Mouse (Mus musculus): ENCODE data around the gene Vmp1. TPM values are rescaled to one million over a fixed set of nuclear protein-coding genes. Genes with fewer than 3 reads are reported as not detected.
A peak's percentile ranks its signal among the peaks of the same experiment; 100 is the strongest.

The Vmp1 gene
- total RNA-seq, 1 experiment from 2014 or later, result 134 TPM

DNA sequence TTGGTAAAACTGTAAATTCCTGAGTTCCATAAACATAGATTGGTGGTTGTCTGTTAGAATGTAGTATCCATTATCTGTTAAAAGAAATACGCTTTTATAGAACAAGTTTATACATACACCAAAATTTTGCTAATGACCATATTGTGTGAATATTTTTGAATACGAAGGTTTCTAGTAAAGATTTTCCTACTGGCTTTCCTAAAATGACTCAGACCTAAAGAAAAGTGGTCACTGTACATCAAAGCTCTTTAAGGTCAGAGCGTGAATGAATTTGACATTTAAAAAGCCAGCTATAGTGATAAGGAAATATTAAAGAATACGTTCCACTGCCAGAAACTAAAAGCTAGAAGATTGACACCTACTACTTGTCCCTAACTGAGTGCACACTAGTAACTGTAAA is 39.1 kb downstream of the Vmp1 start:
- ATAC-seq (replicated peaks; ENCODE audit: low read depth, poor library complexity, severe bottlenecking), result no peak

DNA sequence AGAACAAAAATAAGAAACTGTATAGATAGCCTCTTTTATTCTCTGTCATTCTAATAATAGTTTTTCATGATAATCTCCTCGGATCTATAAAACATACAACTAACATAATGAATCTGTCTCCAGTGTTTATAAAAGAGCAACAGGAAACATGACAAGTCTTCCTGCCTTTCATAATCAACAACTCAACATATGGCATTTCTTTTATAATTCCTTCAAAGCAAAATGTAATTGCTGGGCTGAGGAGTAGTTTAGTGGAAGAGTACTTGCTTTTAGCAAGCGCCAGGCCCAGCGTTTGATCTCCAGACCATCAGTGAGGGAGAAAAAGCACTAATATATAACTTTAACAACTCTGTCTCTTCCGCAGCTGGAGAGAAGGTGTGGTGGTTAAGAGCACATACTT is 41.9 kb downstream of the Vmp1 start:
- ATAC-seq (replicated peaks; ENCODE audit: low read depth, poor library complexity, severe bottlenecking), result no peak

DNA sequence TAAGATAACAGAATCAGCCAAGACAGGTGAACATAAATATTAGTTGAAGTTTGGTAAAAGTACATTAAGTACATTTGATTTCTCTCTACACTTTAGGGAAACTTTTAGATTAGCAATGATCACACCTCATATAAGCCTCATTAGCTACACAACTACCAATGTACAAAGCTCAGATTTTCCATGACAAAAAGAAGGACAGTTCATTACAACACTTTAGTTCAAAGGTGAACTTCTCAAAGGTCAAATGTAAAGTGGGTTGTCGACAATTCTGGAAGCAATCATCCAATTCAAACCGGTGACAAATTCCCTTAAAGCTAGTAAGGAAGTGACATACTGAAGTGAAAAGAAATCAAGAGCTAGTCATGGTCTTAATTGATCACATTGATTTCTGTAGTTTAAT is 45.9 kb downstream of the Vmp1 start:
- ATAC-seq (replicated peaks; ENCODE audit: low read depth, poor library complexity, severe bottlenecking), result no peak

DNA sequence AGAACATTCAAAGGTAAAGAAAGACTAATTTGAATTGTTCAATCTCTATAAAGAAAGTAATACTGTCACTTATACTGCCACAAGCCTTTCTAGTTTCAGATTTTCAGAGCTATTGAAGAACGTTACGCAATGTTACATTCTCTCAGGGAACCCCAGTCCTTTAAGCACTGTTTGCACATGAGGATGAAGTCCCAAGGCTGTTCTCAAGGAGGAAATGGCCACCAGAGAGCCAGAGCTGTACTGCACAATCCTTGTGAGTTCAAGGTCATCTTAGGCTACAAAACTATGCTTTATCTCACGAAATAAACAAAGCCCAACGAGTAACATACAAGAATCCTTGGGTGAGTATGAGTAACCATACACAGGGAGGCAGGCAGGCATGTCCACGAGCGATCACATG is 49.2 kb downstream of the Vmp1 start:
- no peak for ATAC-seq (replicated peaks; ENCODE audit: low read depth, poor library complexity, severe bottlenecking)

DNA sequence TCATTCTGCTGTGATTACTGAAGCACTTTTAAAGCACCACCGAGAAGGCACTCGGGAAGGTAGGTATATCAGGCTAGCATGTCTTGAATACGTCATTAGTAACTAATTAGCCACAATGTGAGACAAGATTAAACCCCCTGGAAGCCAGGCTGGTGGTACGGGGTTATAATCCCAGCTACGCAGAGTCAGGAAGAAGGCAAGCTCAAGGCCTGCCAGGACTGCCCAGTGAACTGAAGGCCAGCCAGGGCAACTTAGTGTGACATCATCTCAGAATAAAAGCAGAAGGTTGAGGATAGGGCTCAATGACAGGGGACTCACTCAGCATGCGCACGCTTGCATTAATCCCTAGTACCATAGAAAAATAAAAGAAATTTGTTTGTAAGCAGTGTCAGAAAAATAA is 53.7 kb downstream of the Vmp1 start:
- no peak for ATAC-seq (replicated peaks; ENCODE audit: low read depth, poor library complexity, severe bottlenecking)

DNA sequence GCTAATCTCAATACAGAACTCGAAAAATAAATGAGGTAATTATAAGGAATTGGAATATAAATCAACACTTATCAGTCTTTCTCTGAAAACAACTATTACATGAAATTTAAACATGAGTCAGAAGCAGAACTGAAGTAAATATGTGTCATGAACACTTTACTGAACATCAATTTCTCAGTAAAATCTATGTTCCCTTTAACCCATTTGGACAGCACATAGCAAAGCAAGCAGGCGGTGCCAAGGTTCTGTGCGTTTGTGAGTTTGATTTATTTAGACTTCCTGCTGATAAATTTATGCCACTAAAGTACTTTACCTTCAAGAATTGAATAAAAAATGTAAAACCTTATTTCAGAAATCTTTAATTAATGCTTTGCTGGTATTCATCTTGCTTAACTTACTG is 54.2 kb downstream of the Vmp1 start:
- no peak for ATAC-seq (replicated peaks; ENCODE audit: low read depth, poor library complexity, severe bottlenecking)

DNA sequence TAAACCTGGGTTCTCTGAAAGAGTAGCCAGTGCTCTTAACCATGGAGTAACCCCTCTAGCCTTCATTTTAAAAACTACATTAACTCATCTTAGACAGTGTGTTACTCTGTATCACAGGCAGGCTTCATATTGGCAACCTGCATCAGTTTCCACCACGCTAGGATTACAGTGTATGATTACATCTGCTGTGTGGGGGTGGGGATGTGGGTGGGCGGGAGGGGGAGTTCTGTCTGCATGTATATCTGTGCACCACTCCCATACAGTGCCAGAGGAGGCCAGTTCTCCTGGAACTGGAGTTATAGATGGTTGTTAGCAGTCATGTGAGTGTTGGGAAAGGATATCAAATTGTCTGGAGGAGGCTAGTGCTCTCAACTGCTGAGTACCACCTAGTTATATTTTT is 55.2 kb downstream of the Vmp1 start:
- no peak for ATAC-seq (replicated peaks; ENCODE audit: low read depth, poor library complexity, severe bottlenecking)

DNA sequence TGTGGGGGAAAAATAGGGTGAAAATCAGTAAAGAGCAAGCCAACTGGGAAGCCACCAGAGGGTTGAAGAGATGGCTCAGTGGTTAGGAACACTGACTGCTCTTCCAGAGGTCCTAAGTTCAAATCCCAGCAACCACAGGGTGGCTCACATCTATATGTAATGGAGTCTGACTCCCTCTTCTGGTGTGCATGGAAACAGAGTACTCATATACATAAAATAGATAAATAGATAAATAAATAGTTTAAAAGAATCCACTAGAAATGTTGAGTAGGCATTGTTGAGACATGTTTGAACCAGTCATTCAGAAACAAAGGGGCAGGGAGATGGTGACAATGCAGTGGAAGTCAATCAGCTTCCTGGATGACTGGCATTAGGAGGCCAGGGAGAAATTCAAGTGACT is 56.0 kb downstream of the Vmp1 start:
- ATAC-seq (replicated peaks; ENCODE audit: low read depth, poor library complexity, severe bottlenecking), result no peak

DNA sequence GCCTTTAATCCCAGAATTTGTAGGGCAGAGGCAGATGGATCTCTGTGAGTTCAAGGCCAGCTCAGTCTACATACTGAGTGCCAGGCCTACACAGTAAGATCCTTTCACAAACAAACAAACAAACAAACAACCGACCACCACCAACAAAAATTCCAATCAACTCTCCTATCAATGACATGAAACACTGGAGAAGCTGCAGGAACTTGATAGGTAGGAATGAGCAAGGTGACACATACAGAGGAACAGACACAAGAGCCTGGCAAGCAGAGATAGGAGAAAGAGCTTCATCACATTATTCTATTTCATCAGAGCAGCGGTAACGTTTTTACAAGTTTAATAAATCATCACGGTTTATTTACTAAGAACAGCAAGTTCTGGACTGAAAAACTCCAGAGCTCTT is 56.9 kb downstream of the Vmp1 start:
- no peak for ATAC-seq (replicated peaks; ENCODE audit: low read depth, poor library complexity, severe bottlenecking)

DNA sequence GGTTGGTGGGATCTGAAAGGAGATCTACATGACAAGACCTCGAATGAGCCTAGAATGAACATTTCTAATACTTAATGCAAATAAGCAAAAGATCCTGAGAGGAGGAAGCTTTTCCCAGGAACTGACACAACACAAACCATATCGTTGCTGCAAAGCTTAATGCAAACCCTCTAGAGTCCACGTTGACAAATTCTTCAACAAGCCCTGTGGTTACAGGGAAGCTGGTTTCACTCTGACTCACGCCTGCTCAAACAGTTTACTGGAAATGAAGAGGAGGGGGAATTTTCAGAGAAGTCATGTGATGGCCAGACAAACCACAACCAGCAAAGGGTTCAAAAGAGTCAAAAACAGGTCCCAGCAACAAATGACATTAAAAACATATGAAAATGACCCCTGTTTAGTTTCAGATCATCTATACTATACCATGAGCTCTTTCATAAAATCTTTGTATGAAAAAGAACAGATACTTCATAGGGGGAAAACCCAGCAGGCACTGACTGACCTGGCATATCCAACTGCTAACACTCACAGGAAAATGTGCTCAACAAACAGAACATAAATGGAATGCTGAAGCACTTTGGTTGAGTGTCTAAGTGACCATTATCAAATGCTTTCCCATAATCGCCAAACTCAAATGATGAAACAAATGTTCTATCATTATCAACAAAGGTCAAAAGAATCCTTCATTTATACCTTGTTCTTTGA is 59.2 kb downstream of the Vmp1 start:
- peak; percentile 78 for ATAC-seq (replicated peaks; ENCODE audit: low read depth, poor library complexity, severe bottlenecking)

DNA sequence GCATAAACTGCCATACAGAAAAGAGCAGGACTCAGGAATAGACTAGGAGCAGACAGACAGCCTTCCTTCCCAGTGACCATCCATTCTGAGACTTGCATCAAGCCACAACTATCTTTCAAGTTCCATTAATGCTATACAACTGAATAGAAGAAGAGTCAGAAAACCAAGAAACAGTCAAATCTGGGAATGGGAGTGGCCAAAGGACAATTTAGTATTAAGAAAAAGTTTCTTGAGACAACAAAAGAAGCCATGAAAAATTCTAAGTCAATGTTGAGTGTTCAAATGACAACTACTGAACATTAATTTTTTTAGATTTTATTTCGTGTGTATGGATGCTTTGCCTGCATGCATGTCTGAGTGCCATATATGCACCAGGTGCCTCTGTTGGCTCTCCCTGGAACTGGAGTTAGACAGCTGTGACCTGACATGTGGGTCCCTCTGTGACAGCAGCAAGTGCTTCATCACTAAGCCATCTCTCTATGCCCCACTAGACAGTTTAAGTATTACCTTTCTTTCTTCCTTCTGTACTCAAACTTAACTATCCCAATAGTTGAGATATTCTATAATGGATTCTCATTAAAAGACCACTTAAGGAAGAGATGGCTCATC is 60.1 kb downstream of the Vmp1 start:
- ATAC-seq (replicated peaks; ENCODE audit: low read depth, poor library complexity, severe bottlenecking), result no peak

DNA sequence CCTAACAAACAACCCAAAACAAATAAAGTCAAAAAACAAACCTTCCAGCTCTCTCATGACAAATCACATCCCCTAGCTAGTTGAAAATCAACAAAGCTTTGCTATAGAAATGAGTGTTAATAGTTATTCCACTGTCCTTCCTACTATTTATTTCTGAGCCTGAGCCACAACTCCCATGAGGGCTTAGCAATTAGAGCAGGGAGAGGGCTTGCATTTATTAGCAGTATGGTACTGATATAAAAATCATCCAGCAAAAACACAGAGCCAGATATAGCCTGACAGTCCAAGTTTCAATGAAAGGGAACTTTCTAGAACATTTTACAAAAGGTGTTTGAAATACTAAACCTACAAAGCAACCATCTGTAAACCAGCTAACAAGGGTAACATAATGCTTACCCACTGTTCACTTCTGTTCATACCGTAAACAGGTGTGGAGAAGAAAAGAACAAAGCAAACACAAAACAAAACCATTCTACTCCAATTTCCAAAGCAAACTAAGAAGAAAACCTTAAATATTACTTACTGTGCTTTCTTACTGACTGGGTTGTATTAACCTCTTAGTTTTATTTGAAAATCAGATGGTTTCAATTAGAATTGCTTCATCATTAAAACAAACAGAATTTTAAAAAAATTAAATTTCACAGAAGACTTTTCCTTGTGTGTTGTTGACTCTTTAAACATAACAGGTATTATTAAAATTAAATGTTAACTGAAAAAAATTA is 61.3 kb downstream of the Vmp1 start:
- ATAC-seq (replicated peaks; ENCODE audit: low read depth, poor library complexity, severe bottlenecking), result no peak

DNA sequence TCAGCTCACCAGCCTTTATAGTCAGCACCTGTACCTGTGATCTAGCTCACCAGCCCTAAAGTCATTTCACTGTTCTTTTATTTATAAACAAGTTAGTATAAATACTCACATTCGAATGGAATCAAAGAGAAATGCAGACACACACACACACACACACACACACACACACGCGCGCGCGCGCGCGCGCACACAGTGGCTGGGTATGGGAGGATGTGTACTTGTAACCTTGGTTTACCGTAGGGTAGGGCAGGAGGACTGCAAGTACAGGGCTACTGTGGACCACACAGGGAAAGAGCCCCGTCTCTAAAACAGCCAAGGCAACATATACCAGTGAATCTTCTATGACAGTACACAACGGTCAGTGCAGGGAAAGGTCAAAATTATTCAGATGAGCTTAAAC is 62.5 kb downstream of the Vmp1 start:
- ATAC-seq (replicated peaks; ENCODE audit: low read depth, poor library complexity, severe bottlenecking), result no peak

DNA sequence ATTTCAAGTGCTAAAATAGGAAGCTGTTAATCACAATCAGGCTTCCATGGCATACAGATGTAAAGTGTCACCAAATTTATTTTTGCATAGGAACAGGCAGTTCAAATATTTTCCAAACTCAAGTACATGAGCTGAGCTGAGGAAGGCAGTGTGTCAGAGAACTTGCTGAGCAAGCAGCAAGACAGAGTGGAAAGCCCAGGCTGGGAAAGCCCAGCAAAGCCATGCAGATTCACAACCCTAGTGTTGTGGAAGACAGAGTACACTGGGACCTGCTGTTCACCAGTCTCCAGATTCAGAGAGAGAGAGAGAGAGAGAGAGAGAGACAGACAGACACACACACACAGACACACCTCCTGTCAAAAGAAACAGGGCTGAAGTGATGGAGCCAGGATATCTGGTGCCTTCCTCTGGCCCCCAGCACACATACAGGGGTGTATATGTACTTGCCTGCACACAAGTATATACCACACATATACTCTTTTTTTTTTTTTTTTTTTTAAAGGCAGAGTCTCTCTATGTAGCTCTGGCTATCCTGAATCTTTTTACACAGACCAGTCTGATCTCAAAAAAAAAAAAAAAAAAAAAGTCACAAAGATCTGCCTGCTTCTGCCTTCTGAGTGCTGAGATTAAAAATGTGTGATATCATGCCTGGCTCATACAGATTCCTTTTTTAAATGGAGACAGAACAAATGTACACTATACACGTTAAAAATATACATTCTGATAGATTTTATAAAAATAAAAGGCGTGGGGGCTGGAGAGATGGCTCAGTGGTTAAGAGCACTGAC is 64.9 kb downstream of the Vmp1 start:
- no peak for ATAC-seq (replicated peaks; ENCODE audit: low read depth, poor library complexity, severe bottlenecking)

DNA sequence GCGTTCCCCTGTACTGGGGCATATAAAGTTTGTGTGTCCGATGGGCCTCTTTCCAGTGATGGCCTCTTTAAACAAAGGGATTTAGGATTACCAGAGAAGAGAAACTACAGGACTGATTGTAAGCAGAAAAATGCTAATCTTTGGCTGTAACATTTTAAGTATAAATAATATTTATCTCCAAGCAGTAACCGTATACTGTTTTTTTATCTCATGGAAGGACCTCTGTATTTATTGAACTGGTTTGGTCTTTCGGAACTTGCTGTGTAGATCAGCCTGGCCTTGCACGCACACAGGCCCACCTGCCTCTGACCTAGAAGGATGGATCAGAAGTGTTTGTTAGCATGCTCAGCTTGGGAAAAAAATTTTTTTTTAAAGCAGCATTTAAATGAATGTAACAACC is 69.0 kb downstream of the Vmp1 start:
- no peak for ATAC-seq (replicated peaks; ENCODE audit: low read depth, poor library complexity, severe bottlenecking)

DNA sequence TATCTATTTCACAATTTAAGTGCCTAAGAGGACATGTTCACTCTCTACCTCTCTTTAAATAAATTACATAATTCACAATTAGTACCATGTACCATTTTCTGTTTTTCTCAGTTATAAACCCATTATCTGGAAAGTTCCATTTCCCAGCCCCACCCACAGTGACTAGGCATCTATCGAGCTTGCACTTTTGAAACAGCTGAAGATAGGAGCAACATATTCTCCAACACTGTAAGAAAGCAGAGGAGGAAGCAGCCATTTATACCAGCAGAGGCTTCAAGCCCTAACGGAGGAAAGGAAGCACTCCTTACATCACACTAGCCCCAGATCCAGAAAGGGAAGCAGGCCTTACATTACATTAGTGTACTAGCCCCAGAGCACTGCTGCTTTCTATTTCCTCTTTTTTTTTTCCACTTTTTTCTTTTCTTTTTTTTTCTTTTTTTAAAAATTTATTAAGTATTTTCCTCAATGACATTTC is 69.5 kb downstream of the Vmp1 start:
- peak; percentile 97 for ATAC-seq (replicated peaks; ENCODE audit: low read depth, poor library complexity, severe bottlenecking)

DNA sequence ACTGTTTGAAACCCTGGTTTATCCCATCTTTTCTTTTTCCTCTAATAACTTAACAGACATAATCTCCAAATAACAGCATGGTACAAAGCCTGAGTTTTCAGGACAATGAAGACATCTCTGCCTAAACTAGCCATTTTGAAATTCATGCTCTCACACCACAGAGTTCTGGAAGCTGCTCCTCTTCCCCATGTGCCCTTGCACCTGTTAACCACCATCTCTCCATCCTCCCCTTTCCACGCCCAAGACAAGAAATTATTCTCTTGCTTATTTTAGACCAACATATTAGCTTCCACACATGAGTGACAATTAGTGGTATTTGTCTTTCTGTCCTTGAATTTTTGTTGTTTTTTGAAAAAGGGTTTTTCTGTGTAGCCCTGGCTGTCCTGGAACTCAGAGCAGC is 71.6 kb downstream of the Vmp1 start:
- ATAC-seq (replicated peaks; ENCODE audit: low read depth, poor library complexity, severe bottlenecking), result no peak

DNA sequence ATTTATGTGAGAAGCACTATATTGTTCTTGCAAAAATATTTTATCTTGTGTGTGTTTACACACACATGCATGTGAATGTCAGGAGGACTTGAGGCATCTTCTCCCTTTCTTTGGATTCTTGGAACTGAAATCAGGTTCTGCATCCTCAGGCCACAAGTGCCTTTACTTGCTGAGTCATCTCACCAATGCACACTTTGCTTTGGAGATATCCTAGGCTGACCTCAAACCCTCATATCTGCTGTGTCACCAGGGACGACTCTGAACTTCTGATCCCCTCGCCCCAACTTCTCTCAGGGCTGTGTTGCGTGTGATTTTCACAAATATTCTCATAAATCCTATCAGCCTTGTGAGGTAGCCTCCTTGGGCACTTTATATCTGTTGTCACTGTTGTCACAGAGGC is 73.4 kb downstream of the Vmp1 start:
- ATAC-seq (replicated peaks; ENCODE audit: low read depth, poor library complexity, severe bottlenecking), result peak; percentile 63

DNA sequence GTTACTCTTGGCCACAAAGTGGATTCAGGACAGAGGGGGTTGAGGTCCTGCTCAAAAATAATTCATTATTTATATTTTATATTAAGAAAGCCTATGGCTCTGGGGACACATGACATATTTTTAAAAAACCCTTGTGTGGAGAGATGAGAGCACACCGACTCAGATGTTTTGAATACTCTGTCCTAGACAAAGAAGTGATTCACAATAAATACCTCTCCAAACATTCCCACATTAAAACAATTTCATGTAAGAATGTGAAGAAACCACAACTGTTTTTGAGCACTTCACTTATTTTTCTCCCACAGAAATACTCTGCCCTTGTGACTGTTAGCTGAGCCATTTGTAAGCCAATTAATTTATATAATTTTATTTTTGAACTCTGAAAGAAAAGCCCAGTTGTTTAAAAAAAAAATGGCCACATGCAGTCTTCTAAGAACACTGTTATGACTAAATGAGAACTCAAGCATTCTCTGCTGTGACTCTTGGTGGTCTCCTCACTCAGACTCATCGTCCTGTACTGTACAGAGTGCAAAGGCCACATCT is 75.8 kb downstream of the Vmp1 start:
- no peak for ATAC-seq (replicated peaks; ENCODE audit: low read depth, poor library complexity, severe bottlenecking)

DNA sequence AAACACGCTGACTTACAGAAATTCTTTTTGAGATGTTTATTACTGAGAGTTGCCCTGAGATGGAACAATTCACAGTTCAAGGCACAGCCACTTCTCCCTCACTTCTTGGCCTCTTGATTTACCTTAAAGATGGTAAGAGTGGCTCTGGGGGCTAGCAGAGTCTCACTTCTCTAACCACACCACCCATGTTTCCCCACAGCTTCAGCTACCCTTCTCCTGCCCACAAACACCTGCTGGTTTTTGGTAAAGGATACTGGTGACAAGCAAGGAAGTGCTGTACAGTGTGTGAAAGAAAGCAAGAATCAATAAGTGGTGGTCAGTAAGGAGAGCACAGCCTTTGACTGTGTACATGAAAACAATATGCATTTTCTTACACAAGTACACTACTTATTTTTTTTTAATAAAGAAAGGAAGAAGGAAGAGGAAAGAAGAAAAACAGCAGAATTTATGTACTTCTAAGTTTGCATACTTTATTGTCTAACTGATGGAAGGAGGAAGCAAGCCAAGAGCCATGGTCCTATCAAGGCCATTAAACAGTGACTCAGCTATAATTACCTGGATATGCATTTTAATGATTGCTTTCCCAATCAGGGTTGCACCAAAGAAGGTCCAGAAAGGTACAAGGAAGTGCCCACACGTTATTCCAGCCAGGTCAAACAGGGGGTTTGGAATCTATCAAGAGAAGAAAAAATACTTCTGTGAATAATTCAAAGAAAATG is 76.9 kb downstream of the Vmp1 start:
- ATAC-seq (replicated peaks; ENCODE audit: low read depth, poor library complexity, severe bottlenecking), result peak; percentile 56; the same call in 1 of the 2 replicates

All from common myeloid progenitor, adult 5-6 weeks (primary cell).